12 mouse cellular contexts compared by ENCODE assay signal in genomic region chr9:45919895-45920294, GRCm38 (mm10). TPM values are rescaled to one million over a fixed set of nuclear protein-coding genes. Genes with fewer than 3 reads are reported as not detected.
DNase-seq lines count a peak whose midpoint lies in the region.
"Had no signal": no experiment of that assay in that cellular context is flagged by ENCODE, and none has a peak within 500 bp of the region (broad histone marks: within the 10 kb centered on the region; RNA-seq: fewer than 3 reads in every experiment).

No protein-coding gene starts in this region.

- peak; percentile 46 for DNase-seq in adrenal gland, adult 2 months
- DNase-seq in adrenal gland, postnatal 10 days: no peak
- DNase-seq in kidney, postnatal 10 days: peak; percentile 38
- no peak for DNase-seq in kidney, adult 11 months
- DNase-seq in urinary bladder, adult 2 months (ENCODE audit: low spot score): peak; percentile 23
- DNase-seq in urinary bladder, adult 18-20 months (ENCODE audit: low spot score in 2 of 2): no peak
- DNase-seq in embryo, embryonic 9.5 days (ENCODE audit: extremely low spot score): no peak
- DNase-seq in layer of hippocampus, postnatal 36 days: no peak
- DNase-seq: cerebellum, adult 2 months; embryo, embryonic 11 days; right cerebral cortex, postnatal 25 days had no signal

RNA-seq across cellular contexts. Expression of gene Rnf214, which starts 13.2 kb away (rescaled TPM):
- total RNA-seq in adrenal gland, adult 2 months (2021): 10 to 100 TPM; 37.4 to 48.5 TPM
- polyA plus RNA-seq in adrenal gland, adult 2 months (2012; rRNA removed): 15.8 and 17.6 TPM in 2 replicates
- 10 to 100 TPM; 37.4 to 42.3 TPM for total RNA-seq in adrenal gland, postnatal 10 days (2021)
- polyA plus RNA-seq in urinary bladder, adult 2 months (2012; rRNA removed): 15.2 and 18.5 TPM in 2 replicates
- total RNA-seq in layer of hippocampus, postnatal 36 days (2021): 10 to 100 TPM; 68.2 to 76.1 TPM

RNA-seq across cellular contexts. Expression of gene Pcsk7, which starts 13.6 kb away (rescaled TPM):
- 10 to 100 TPM; 20.8 to 30.0 TPM for total RNA-seq in adrenal gland, adult 2 months (2021)
- polyA plus RNA-seq in adrenal gland, adult 2 months (2012; rRNA removed): 18.4 and 28.0 TPM in 2 replicates
- total RNA-seq in adrenal gland, postnatal 10 days (2021): 10 to 100 TPM; 23.4 to 29.6 TPM
- 22.0 and 22.4 TPM in 2 replicates for polyA plus RNA-seq in urinary bladder, adult 2 months (2012; rRNA removed)
- 10 to 100 TPM; 23.3 to 25.3 TPM for total RNA-seq in layer of hippocampus, postnatal 36 days (2021)

RNA-seq across cellular contexts. Expression of gene Tagln, which starts 16.0 kb away (rescaled TPM):
- total RNA-seq in adrenal gland, adult 2 months (2021): 100 to 1,000 TPM in 1 of 2 experiments, 10 to 100 TPM in 1; 80.8 to 268 TPM
- 59.9 and 80.9 TPM in 2 replicates for polyA plus RNA-seq in adrenal gland, adult 2 months (2012; rRNA removed)
- total RNA-seq in adrenal gland, postnatal 10 days (2021): 10 to 100 TPM; 53.1 to 84.6 TPM
- 8,790 and 9,672 TPM in 2 replicates for polyA plus RNA-seq in urinary bladder, adult 2 months (2012; rRNA removed)
- 1 to 10 TPM; 7.8 to 9.3 TPM for total RNA-seq in layer of hippocampus, postnatal 36 days (2021)
- polyA plus RNA-seq: erythroblast, embryonic 14.5 days had no signal

RNA-seq across cellular contexts. Expression of gene Sidt2, which starts 35.2 kb away (rescaled TPM):
- total RNA-seq in adrenal gland, adult 2 months (2021): 100 to 1,000 TPM; 138 to 351 TPM
- 942 and 1,575 TPM in 2 replicates for polyA plus RNA-seq in adrenal gland, adult 2 months (2012; rRNA removed)
- total RNA-seq in adrenal gland, postnatal 10 days (2021): 100 to 1,000 TPM; 160 to 179 TPM
- polyA plus RNA-seq in urinary bladder, adult 2 months (2012; rRNA removed): 102 and 121 TPM in 2 replicates
- total RNA-seq in layer of hippocampus, postnatal 36 days (2021): 10 to 100 TPM; 77.5 to 82.1 TPM

Comparison
In these comparisons a context has a peak if more than half of its experiments do, and no peak if none do; other contexts are left out.
1. DNase-seq: peak in adrenal gland, adult 2 months (single experiment), kidney, postnatal 10 days (single experiment) and urinary bladder, adult 2 months (single experiment); none in adrenal gland, postnatal 10 days (single experiment), kidney, adult 11 months (single experiment), urinary bladder, adult 18-20 months (0 of 2), embryo, embryonic 9.5 days (single experiment) and layer of hippocampus, postnatal 36 days (0 of 2).
2. RNA of gene Tagln, which starts 16.0 kb away (total RNA-seq): 80.8 to 268 TPM in adrenal gland, adult 2 months and 53.1 to 84.6 TPM in adrenal gland, postnatal 10 days; 7.8 to 9.3 TPM in layer of hippocampus, postnatal 36 days; every median in the first group is over 4 times any median in the second.